Comparison of ENCODE assay signal across 8 mouse cellular contexts in genomic region chr12:100604540-100604939, GRCm38 (mm10).
DNase-seq lines count a peak whose midpoint lies in the region; ATAC-seq and TF ChIP-seq lines count a peak whose summit lies in the region.

No protein-coding gene starts in this region.

- peak; percentile 87 for ATAC-seq in erythroblast, adult 5-6 weeks (replicated peaks; ENCODE audit: low FRiP score, poor library complexity, severe bottlenecking)
- peak; percentile 66; the same call in 1 of the 2 replicates for ATAC-seq in hindbrain, embryonic 14.5 days (ENCODE audit: low FRiP score)
- ATAC-seq in midbrain, embryonic 15.5 days (replicated peaks), result peak; percentile 86; the same call in 1 of the 2 replicates

- H3K27ac ChIP-seq in spleen, adult 2 months (ENCODE audit: insufficient read depth, low read length), result no peak overlapping the region
- no peak overlapping the region for H3K27ac ChIP-seq in hindbrain, embryonic 14.5 days
- H3K27ac ChIP-seq in midbrain, embryonic 15.5 days, result no peak overlapping the region

- 2% methylated on average over 1 of the region's 1 CpGs for WGBS in spleen, adult 2 months
- 0% methylated on average over 1 of the region's 1 CpGs for WGBS in hindbrain, embryonic 14.5 days
- 2% methylated on average over 1 of the region's 1 CpGs for WGBS in midbrain, embryonic 15.5 days

- TF ChIP-seq POLR2A in spleen, adult 2 months (IDR thresholded peaks at IDR 0.05; ENCODE audit: low read depth, low read length), result no peak

- H3K9ac ChIP-seq in hindbrain, embryonic 14.5 days, result no peak overlapping the region
- H3K9ac ChIP-seq in midbrain, embryonic 15.5 days, result no peak overlapping the region

- TF ChIP-seq CTCF in spleen, adult 2 months (IDR thresholded peaks at IDR 0.05; ENCODE audit: extremely low read depth, insufficient read depth, insufficient read length, insufficient replicate concordance), result peak; percentile 73; the same call in 1 of the 2 replicates

- H3K4me1 ChIP-seq in spleen, adult 2 months (ENCODE audit: control insufficient read depth, insufficient read depth, insufficient read length), result no peaks in the 10 kb centered on the region; the same call in 1 of the 2 replicates
- H3K4me1 ChIP-seq in hindbrain, embryonic 14.5 days (replicated peaks; ENCODE audit: control insufficient read depth, insufficient read depth, low read length), result no peaks in the 10 kb centered on the region
- H3K4me1 ChIP-seq in midbrain, embryonic 15.5 days, result no peaks in the 10 kb centered on the region

- no peaks in the 10 kb centered on the region for H3K27me3 ChIP-seq in spleen, adult 2 months (ENCODE audit: control insufficient read depth, insufficient read depth, low read length)
- H3K27me3 ChIP-seq in hindbrain, embryonic 14.5 days (ENCODE audit: control insufficient read depth, insufficient read depth, low read length), result no peaks in the 10 kb centered on the region
- no peaks in the 10 kb centered on the region for H3K27me3 ChIP-seq in midbrain, embryonic 15.5 days (replicated peaks)

- H3K9me3 ChIP-seq in hindbrain, embryonic 14.5 days (ENCODE audit: control insufficient read depth, low read length), result no peaks in the 10 kb centered on the region
- no peaks in the 10 kb centered on the region for H3K9me3 ChIP-seq in midbrain, embryonic 15.5 days

- no peak overlapping the region for H3K4me3 ChIP-seq in spleen, adult 2 months (ENCODE audit: extremely low read depth, insufficient read depth, insufficient read length)
- H3K4me3 ChIP-seq in hindbrain, embryonic 14.5 days (replicated peaks; ENCODE audit: low read length), result no peak overlapping the region
- no peak overlapping the region for H3K4me3 ChIP-seq in midbrain, embryonic 15.5 days

- no peak overlapping the region for H3K4me2 ChIP-seq in hindbrain, embryonic 14.5 days (replicated peaks)
- no peak overlapping the region for H3K4me2 ChIP-seq in midbrain, embryonic 15.5 days

- H3K36me3 ChIP-seq in spleen, adult 2 months (ENCODE audit: control insufficient read depth, insufficient read depth, low read length), result no peaks in the 10 kb centered on the region
- H3K36me3 ChIP-seq in hindbrain, embryonic 14.5 days (replicated peaks; ENCODE audit: control insufficient read depth, insufficient read depth), result no peaks in the 10 kb centered on the region
- no peaks in the 10 kb centered on the region for H3K36me3 ChIP-seq in midbrain, embryonic 15.5 days (replicated peaks)

- DNase-seq in spleen, adult 2 months (ENCODE audit: low read depth in 1 of 2, low spot score in 2 of 2), result peak in 1 of 2 experiments; percentile 40
- no peak for DNase-seq in spleen, adult 12 weeks (ENCODE audit: low spot score)
- peak; percentile 50 to 64 for DNase-seq in adrenal gland, postnatal 36 days
- DNase-seq in hindbrain, embryonic 14.5 days (ENCODE audit: low spot score), result peak; percentile 77
- DNase-seq in liver, result peak; percentile 36
- DNase-seq in thymus, postnatal 25 days, result peak; percentile 48
